Mouse (Mus musculus): ENCODE data around the gene C8b.

Gene C8b

GRCm38 (mm10) chr4:104766065-104766464, at the start of gene C8b:
C8b (plus strand) TSS chr4:104766317.
- DNase-seq, result no peak

- no peak for DNase-seq
Measured at GRCm38 (mm10) chr4:104716506-104716905, 49.6 kb upstream of the C8b start.

GRCm38 (mm10) chr4:104718973-104719795, 46.9 kb upstream of the C8b start:
- no peak for DNase-seq

- DNase-seq, result no peak
Measured at GRCm38 (mm10) chr4:104723527-104724045, 42.5 kb upstream of the C8b start.

GRCm38 (mm10) chr4:104724258-104724657, 41.9 kb upstream of the C8b start:
- no peak for DNase-seq

GRCm38 (mm10) chr4:104725673-104726072, 40.4 kb upstream of the C8b start:
- no peak for DNase-seq

- DNase-seq, result no peak
Measured at GRCm38 (mm10) chr4:104729185-104729584, 36.9 kb upstream of the C8b start.

GRCm38 (mm10) chr4:104746500-104746899, 19.6 kb upstream of the C8b start:
- DNase-seq, result no peak

GRCm38 (mm10) chr4:104754090-104754489, 12.0 kb upstream of the C8b start:
- no peak for DNase-seq

GRCm38 (mm10) chr4:104760878-104761624, 5.1 kb upstream of the C8b start:
- DNase-seq, result no peak

- no peak for DNase-seq
Measured at GRCm38 (mm10) chr4:104768190-104768589, 2.1 kb downstream of the C8b start.

- no peak for DNase-seq
Measured at GRCm38 (mm10) chr4:104769602-104770001, 3.5 kb downstream of the C8b start.

GRCm38 (mm10) chr4:104770331-104770730, 4.2 kb downstream of the C8b start:
- no peak for DNase-seq

GRCm38 (mm10) chr4:104775601-104776000, 9.5 kb downstream of the C8b start:
- DNase-seq, result no peak

- DNase-seq, result no peak
Measured at GRCm38 (mm10) chr4:104779460-104779859, 13.3 kb downstream of the C8b start.

GRCm38 (mm10) chr4:104781441-104781840, 15.3 kb downstream of the C8b start:
- no peak for DNase-seq

- DNase-seq, result no peak
Measured at GRCm38 (mm10) chr4:104782346-104782745, 16.2 kb downstream of the C8b start.

GRCm38 (mm10) chr4:104792111-104792510, 26.0 kb downstream of the C8b start:
- no peak for DNase-seq

- no peak for DNase-seq
Measured at GRCm38 (mm10) chr4:104798951-104799350, 32.8 kb downstream of the C8b start.

GRCm38 (mm10) chr4:104801625-104802024, 35.5 kb downstream of the C8b start:
- no peak for DNase-seq

- DNase-seq, result no peak
Measured at GRCm38 (mm10) chr4:104804100-104804499, 38.0 kb downstream of the C8b start.

- no peak for DNase-seq
Measured at GRCm38 (mm10) chr4:104805414-104806257, 39.5 kb downstream of the C8b start.
